Mouse (Mus musculus): ENCODE results near the gene Pcna. TPM values are rescaled to one million over a fixed set of nuclear protein-coding genes. Genes with fewer than 3 reads are reported as not detected.

Gene Pcna
- polyA plus RNA-seq, 1 experiment from 2014 or later = 98.3 TPM

DNA sequence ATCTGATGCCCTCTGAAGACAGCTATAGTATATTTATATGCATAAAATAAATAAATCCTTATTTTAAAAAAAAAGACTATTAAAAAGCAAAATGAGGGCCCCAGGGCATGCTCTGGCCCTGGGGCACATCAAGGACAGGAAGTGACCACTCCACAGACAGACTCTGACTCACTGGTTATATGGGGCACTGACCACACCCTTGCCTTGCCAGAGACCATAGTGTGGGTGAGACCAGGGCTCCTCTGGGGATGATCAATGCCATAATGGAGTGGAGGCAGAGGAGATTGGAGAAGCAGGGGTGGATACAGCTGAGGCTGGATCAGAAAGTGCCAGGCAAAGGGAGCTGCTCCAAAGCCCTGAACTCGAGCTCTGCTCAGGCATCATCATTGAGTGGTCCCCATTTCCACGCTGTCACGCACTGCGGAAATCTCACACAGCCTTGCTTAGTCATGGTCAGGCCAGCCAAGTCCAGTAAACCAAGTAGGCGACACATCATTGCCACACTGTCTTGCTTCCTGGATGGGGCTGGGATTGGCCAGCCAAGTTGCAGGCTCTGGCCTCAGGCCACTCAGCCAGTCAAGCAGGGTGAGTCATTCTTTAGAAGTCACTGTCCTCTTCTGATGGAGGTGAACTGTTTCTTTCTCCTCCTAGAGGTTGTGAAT lies 41.0 kb downstream of the Pcna start:
- ATAC-seq (ENCODE audit: low FRiP score) = no peak
- WGBS = 93% methylated on average over 5 of the region's 5 CpGs
- H3K27ac ChIP-seq (replicated peaks) = no peak overlapping the region

DNA sequence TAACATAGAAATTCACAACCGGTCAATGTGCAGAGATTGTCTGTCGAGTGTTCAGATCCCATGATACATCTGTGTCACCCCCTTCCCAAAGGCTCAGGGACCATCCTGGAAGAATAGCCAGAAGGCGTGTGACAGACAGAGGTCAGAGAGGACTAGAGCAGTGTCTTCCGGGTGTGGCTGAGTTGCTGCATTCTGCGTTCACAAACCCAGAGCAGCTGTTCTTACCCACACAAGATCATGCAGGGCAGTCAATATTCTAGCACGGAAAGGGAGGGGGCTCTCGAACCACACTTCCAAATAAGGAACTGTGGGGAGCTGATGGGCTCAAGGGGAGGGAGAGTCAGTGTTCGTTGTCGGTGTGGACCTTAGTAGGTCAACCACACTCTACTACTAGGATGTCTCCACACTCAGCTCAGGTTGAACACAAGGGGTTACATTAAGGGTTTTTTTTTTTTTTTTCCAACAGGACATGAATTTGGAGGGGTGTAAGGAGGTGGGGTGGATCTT lies 42.3 kb downstream of the Pcna start:
- no peak overlapping the region for H3K4me3 ChIP-seq (replicated peaks)
- no peak for ATAC-seq (ENCODE audit: low FRiP score)
- 91% methylated on average over 9 of the region's 9 CpGs for WGBS

More for the DNA sequence above, 41.0 kb downstream of the Pcna start:
- H3K9ac ChIP-seq (replicated peaks) = no peak overlapping the region
- H3K4me2 ChIP-seq = no peak overlapping the region
- no peaks in the 10 kb centered on the region for H3K4me1 ChIP-seq
- no peaks in the 10 kb centered on the region for H3K36me3 ChIP-seq
- H3K4me3 ChIP-seq (replicated peaks) = no peak overlapping the region
- no peaks in the 10 kb centered on the region for H3K27me3 ChIP-seq (replicated peaks)
- no peaks in the 10 kb centered on the region for H3K9me3 ChIP-seq (replicated peaks)

DNA sequence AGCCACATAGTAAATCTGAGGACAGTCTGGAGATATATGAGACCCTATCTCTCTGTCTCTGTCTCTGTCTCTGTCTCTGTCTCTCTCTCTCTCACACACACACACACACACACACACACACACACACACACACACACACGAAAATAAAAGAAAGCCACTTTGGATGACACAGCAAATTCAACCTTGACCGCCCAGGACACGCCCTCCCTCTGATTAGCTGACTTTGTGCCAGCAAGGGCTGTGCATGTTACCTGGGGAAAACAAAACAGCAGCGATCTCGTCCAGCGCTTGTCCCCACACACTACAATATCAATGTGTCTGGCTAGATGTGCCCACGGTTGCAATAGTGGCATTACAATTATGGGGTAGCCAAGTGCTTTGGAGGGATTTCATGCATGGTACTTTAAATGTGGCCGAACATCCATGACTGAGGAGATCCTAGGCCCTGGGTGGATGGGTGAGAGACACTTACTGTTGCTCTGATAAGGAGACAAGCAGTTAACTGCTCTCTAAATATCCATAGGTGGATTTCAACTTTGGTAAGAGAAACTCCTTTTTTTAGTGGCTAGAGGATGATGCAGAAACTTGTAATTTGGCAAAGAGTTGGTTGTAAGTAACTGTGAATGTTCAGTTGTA lies 44.8 kb downstream of the Pcna start:
- Histone ChIP-seq H3K9me3 (replicated peaks) (no peaks in the 10 kb centered on the region), H3K9ac (replicated peaks) (no peak overlapping the region), H3K36me3 (no peaks in the 10 kb centered on the region), H3K27me3 (replicated peaks) (no peaks in the 10 kb centered on the region), H3K27ac (replicated peaks) (no peak overlapping the region), H3K4me1 (no peaks in the 10 kb centered on the region), H3K4me3 (replicated peaks) (no peak overlapping the region), H3K4me2 (no peak overlapping the region)
- 85% methylated on average over 8 of the region's 8 CpGs for WGBS
- ATAC-seq (ENCODE audit: low FRiP score) = no peak

More for the DNA sequence above, 42.3 kb downstream of the Pcna start:
- Histone ChIP-seq H3K36me3 (no peaks in the 10 kb centered on the region), H3K9ac (replicated peaks) (no peak overlapping the region), H3K9me3 (replicated peaks) (no peaks in the 10 kb centered on the region), H3K4me1 (no peaks in the 10 kb centered on the region), H3K4me2 (no peak overlapping the region), H3K27ac (replicated peaks) (no peak overlapping the region), H3K27me3 (replicated peaks) (no peaks in the 10 kb centered on the region)

DNA sequence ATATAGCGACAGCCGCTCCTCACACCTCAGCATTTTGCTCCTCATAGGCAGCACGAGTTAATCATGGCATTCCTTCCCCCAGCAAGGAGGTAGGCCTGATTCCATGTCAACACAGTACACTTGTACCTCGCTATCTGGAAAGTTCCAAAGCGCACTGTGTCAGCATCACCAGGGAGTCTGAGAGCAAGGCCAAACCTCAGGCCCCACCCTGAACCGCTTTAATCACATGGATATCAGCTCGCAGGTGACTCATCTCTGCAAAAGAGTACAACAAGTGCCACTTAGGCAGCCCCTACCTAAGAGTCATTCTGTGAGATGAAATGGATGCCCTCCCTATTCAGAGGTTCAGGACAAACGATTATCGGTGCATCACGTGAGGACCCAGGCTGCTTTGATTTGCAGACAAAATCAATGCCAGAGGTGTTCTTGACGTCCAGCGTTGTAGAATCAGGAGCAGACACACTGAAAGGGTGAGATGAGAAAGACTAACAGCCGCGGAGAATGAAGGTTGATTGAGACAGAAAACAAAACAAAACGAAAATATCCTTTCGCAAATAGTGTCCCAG lies 46.7 kb downstream of the Pcna start:
- 89% methylated on average over 16 of the region's 16 CpGs for WGBS

DNA sequence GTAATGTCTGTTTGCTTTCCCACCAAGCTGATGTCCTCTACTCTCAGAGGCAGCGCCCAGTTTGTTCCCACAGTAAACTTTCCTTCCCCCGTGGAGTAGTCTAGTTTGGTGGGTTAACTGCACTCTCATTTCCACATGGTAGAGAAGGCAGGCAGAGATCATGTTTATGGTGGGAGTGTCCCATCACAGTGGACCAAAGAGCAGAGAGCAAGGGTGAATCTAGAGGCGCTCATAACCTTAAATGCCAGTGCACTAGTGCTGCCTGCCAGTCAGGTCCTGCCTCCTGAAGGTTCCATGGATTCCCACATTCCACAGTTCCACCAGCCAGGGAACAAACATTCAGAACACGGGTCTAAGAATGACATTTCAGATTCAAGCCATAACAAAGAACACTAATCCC lies 47.6 kb downstream of the Pcna start:
- no peak for ATAC-seq (ENCODE audit: low FRiP score)
- Histone ChIP-seq H3K9ac (replicated peaks) (no peak overlapping the region), H3K27me3 (replicated peaks) (no peaks in the 10 kb centered on the region), H3K27ac (replicated peaks) (no peak overlapping the region), H3K4me1 (no peaks in the 10 kb centered on the region), H3K4me3 (replicated peaks) (no peak overlapping the region), H3K9me3 (replicated peaks) (no peaks in the 10 kb centered on the region), H3K36me3 (no peaks in the 10 kb centered on the region), H3K4me2 (no peak overlapping the region)
- WGBS = 78% methylated on average over 4 of the region's 4 CpGs

More for the DNA sequence above, 46.7 kb downstream of the Pcna start:
- H3K9ac ChIP-seq (replicated peaks) = no peak overlapping the region
- no peaks in the 10 kb centered on the region for H3K36me3 ChIP-seq
- H3K9me3 ChIP-seq (replicated peaks) = no peaks in the 10 kb centered on the region
- H3K4me2 ChIP-seq = no peak overlapping the region
- no peak overlapping the region for H3K27ac ChIP-seq (replicated peaks)
- no peak overlapping the region for H3K4me3 ChIP-seq (replicated peaks)
- no peaks in the 10 kb centered on the region for H3K27me3 ChIP-seq (replicated peaks)
- no peaks in the 10 kb centered on the region for H3K4me1 ChIP-seq
- ATAC-seq (ENCODE audit: low FRiP score) = no peak

DNA sequence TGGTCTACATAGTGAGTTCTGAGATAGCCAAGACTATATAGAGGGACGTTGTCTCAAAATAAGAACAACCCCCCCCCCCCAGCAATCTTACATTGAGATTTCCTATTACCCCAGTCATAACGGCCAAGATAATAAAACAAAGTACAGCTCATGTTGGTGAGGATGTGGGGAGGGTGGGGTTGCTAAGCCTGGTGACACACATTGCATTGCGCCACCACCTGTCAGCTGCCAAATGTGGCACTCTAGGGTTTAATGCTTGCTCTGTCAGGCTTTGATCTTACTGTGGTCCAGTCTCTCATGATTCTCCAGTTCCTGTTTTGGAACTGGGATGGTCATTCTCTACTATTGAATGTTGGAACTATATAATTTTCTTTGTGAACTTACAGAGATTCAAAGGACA lies 49.3 kb downstream of the Pcna start:
- Histone ChIP-seq H3K4me2 (no peak overlapping the region), H3K4me3 (replicated peaks) (no peak overlapping the region), H3K9me3 (replicated peaks) (no peaks in the 10 kb centered on the region), H3K4me1 (no peaks in the 10 kb centered on the region), H3K36me3 (no peaks in the 10 kb centered on the region), H3K27me3 (replicated peaks) (no peaks in the 10 kb centered on the region), H3K9ac (replicated peaks) (no peak overlapping the region), H3K27ac (replicated peaks) (no peak overlapping the region)
- 83% methylated on average over 3 of the region's 3 CpGs for WGBS
- no peak for ATAC-seq (ENCODE audit: low FRiP score)

DNA sequence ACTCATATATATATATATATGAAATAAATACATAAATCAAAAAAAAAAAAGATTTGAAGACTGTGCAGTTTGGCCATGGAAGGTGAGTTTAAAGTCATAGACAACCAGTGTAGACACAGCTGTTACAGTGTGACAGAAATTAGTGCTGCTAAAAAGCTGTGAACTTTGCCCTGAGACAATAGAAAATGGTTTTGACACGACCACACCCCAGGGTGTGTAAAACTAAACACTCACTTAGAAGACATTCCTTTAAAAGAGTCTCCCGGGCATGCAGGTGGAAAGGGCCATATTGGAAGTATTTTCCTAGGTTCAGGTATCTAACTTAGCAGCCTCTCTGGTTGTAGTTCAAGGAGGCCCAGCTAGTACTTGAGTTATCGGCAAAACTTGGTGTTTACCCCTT lies 49.9 kb downstream of the Pcna start:
- Histone ChIP-seq H3K4me3 (replicated peaks) (no peak overlapping the region), H3K27ac (replicated peaks) (no peak overlapping the region), H3K27me3 (replicated peaks) (no peaks in the 10 kb centered on the region), H3K36me3 (no peaks in the 10 kb centered on the region), H3K4me2 (no peak overlapping the region), H3K9me3 (replicated peaks) (no peaks in the 10 kb centered on the region), H3K4me1 (no peaks in the 10 kb centered on the region), H3K9ac (replicated peaks) (no peak overlapping the region)
- no peak for ATAC-seq (ENCODE audit: low FRiP score)
- WGBS = 75% methylated on average over 3 of the region's 3 CpGs

Other genes with a start within 250 kb of the Pcna start
- gene Rassf2, start 223.1 kb downstream of the Pcna start, polyA plus RNA-seq (2015; fragmentation: Nextera tagmentation; extraction: Ambion mirVana) = 21.6 and 22.5 TPM in 2 replicates
- gene Slc23a2, start 108.2 kb downstream of the Pcna start, polyA plus RNA-seq (2015; fragmentation: Nextera tagmentation; extraction: Ambion mirVana) = 33.1 and 36.8 TPM in 2 replicates
- gene Tmem230, start 5.5 kb downstream of the Pcna start, polyA plus RNA-seq (2015; fragmentation: Nextera tagmentation; extraction: Ambion mirVana) = 40.8 and 42.8 TPM in 2 replicates
- 49.4 and 57.8 TPM in 2 replicates for gene Cds2, start 9.8 kb upstream of the Pcna start, polyA plus RNA-seq (2015; fragmentation: Nextera tagmentation; extraction: Ambion mirVana)
- 3.1 and 3.8 TPM in 2 replicates for gene Prokr2, start 132.1 kb upstream of the Pcna start, polyA plus RNA-seq (2015; fragmentation: Nextera tagmentation; extraction: Ambion mirVana)